Mouse (Mus musculus): ENCODE data around the gene Ank2.

The Ank2 gene

GRCm38 (mm10) chr3:126977399-126977798 is 521.8 kb downstream of the Ank2 start:
- DNase-seq (ENCODE audit: low spot score), result no peak

GRCm38 (mm10) chr3:126976793-126977192 is 522.4 kb downstream of the Ank2 start:
- DNase-seq (ENCODE audit: low spot score), result no peak

DNA sequence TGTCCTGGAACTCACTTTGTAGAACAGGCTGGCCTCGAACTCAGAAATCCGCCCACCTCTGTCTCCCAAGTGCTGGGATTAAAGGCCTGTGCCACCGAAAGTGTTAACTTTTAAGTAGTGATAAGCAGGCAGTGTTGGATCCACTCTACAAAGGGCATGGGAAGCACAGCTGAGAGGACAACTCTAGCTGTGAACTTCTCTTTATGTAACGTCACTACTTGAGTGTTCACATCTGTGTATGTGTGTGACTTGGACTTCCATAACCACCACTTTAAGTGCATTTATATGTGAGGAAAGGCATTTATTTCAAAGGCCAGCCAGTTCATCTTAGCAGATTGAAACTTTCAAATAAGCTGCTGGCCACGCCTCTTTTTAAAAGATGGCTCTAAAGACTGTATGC is 523.7 kb downstream of the Ank2 start:
- DNase-seq (ENCODE audit: low spot score), result no peak

DNA sequence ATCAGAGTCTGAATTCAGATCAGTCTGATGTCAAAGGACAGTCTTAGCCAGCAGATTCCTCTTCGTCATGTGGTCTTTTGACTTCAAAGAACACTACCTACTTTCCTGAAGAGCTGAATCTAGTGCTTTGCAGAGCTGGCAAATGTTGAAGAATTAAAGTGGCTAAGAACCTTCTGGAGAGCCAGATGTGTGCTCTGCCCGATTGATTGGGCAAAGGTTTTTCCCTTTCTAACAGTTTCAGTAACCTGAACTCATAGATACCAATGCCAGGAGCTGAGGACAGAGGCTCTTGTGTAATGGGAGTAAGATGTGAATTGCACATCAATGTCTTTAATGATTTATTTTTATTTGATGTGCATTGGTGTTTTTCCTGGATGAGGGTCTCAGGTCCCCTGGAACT is 525.6 kb downstream of the Ank2 start:
- no peak for DNase-seq (ENCODE audit: low spot score)

DNA sequence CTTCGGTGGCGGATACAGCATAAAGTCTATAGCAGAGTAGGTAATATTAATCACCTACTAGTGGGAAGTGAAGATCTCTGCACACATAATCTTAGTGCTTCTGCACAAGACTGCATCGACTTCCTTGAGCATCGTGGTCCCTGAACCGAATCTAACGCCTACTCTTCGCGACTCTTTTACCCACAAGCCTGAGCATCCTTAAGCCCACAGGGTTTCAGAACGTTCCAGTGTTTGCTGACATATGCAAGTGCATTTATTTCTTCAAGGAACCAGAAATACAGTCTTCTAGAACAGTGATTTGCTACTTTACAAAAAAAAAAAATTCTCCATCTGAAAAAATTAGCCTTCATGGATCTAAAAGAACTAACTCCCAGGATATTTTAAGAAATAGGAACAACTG is 527.6 kb downstream of the Ank2 start:
- no peak for DNase-seq (ENCODE audit: low spot score)

- no peak for DNase-seq (ENCODE audit: low spot score)
Measured at GRCm38 (mm10) chr3:126968721-126969120, 530.4 kb downstream of the Ank2 start.

DNA sequence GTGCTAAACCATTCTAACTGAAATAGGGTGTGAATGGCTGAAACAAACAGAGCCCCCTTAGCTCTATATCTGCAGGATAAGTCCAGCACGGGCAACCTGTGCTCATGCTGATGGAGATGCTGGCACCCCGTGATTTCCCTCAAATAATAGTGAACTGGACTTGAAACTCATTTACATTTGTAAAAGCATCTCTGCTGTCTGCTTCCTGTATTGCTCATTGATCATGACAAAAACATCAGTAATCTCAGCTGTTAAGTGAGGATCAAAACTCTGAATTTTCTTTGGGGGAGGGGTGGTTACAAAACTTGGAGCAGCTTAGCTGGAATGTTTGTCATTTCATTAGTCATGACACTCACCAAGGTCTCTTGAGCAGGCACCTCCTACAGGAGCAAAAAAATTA is 533.4 kb downstream of the Ank2 start:
- no peak for DNase-seq (ENCODE audit: low spot score)

DNA sequence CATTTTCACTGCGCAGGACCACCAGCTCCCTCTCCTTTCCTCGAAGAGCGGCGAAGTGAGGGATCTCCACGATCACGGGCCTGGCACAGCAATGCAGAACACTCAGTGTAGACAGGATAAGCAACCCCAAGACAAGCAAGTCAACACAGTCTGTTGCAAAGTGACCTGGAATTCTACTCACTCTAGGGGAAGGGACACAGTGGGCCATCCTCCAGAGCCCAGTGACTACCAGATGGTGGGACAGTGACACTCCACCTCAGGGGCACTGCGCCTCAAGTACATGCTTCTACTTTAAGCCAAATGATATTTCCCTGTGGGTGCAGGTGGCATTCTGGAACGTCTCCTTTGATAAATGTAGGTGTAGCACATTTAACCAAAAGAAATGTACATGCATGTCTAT is 536.8 kb downstream of the Ank2 start:
- DNase-seq (ENCODE audit: low spot score), result no peak

- DNase-seq (ENCODE audit: low spot score), result no peak
Measured at GRCm38 (mm10) chr3:126952698-126953097, 546.5 kb downstream of the Ank2 start.

GRCm38 (mm10) chr3:126946591-126946990 is 552.6 kb downstream of the Ank2 start:
- DNase-seq (ENCODE audit: low spot score), result no peak

- DNase-seq (ENCODE audit: low spot score), result no peak
Measured at GRCm38 (mm10) chr3:126944838-126945237, 554.3 kb downstream of the Ank2 start.

DNA sequence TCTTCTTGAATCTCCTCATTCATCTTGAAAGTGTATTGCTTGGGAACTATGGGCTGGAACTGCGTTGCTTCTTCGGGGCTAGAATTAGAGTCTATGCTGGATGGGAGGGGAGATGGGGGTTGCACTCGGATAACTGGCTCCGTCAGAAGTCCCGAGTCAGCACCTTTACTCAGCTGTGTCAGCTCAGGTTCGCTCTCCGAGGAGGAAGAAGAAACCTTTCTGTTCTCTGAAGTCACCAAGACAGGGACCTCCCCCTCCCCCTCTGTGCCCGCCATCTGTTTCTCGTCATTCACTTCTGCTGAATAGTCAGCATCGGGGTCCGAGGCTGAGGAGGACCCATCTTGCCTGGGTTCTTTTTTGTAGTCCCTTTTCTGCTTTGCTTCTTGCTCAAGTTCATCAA is 555.1 kb downstream of the Ank2 start:
- no peak for DNase-seq (ENCODE audit: low spot score)

DNA sequence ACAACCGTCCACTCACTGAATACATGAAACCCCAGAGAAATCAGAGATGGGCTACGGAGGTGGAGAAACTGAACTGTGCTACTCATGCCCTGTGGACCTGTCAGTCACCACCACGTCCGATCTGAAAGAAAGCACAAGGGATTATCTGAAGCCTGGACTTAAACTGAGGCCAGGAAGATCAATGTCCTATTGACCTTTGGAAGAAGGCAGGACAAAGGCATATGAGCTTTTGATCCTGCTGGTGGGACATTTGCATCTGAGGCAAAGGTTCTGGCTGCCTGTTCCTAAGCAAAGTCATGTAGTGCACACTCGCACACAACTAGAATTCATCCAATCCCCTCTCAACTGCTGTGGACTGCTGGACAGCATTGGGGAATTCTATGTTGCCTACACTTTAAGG is 558.7 kb downstream of the Ank2 start:
- no peak for DNase-seq (ENCODE audit: low spot score)

- DNase-seq (ENCODE audit: low spot score), result no peak
Measured at GRCm38 (mm10) chr3:126931884-126932506, 567.2 kb downstream of the Ank2 start.

DNA sequence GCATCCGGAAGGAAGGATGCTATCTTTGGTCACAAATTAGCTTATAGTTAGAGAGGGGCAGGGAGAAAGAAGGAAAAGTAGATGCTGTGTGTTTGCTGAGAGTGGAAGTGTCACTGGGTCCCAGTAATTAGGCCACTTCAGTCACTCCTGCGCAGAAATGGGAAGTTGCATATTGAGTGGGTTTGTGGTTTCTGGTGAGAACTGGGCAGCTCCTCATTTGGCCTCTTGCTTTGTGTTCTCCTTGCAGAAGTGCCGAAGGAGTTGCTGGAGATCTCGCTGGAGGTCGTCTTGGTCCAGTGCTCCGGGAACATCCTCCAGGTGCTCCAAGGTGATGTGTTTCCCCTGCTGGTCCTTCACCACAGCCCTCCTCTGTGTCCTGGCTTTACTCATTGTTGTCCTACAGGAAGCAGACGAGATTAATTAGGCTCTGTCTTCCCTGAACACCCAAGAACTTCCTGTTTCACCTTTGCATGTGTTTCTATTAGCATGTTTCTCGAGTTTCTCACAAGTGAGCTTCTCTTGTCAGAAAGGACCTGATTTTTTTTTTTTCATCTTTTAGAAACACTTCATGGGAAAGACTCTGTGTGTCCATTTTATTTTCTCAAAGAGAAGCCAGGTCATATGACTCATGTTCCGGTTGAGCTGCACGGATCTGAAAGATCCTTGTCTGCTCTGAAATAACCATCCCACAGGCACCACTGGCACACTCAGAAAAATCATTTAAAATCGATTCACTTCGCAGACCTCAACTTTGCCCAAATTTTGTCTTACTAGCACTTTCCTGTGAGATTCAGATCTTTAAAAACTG is 575.4 kb downstream of the Ank2 start:
- no peak for DNase-seq (ENCODE audit: low spot score)

GRCm38 (mm10) chr3:126921941-126922340 is 577.2 kb downstream of the Ank2 start:
- DNase-seq (ENCODE audit: low spot score), result no peak

DNA sequence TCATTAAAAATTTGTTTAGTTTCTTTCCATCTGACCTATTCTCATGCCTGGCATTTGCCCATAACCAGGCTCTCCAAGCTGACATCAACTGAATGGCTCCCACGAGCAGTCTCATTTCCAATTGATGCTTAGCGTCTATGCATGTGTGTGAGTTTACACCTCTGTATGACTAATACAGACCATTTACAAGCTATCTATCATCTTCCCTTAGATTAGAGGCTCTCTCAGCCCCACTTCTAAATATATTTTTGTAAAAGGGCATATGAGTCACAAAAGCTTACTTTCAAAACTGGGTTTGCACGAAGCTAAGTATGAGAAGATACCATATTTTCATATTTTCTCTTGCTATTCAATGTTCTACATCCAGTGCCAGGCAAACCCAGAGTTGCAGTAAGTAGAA is 578.9 kb downstream of the Ank2 start:
- DNase-seq (ENCODE audit: low spot score), result no peak

DNA sequence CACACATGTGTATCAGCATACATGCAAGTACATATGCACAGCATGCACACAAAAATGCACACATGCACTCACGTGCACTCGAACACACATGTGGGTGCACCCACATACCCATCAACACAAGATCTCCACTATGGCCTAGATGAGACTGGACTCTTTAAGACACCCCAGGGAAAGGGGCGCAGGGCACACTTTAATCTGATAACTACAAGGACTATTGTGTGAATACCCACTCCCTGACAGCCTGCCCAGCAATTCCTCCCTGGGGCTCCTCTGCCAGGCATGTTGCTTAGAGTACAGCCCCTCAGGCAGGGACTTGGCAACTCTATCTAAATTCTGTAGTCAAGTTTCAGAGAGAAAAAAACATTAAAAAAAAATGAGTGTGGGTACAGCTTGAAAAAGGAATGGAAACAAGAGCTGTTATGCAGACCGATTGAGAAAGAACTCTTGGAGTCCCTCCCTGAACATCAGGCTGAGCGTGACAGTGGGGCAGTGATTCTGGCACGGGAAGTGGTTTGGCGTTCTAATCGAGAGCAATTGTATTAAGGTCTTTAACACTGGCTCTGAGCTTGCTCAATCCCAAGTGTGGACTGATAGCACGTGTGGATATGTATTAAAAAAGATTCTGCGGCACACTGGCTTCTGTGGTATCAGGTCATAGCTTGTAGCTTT is 580.2 kb downstream of the Ank2 start:
- peak; percentile 40 for DNase-seq (ENCODE audit: low spot score)

DNA sequence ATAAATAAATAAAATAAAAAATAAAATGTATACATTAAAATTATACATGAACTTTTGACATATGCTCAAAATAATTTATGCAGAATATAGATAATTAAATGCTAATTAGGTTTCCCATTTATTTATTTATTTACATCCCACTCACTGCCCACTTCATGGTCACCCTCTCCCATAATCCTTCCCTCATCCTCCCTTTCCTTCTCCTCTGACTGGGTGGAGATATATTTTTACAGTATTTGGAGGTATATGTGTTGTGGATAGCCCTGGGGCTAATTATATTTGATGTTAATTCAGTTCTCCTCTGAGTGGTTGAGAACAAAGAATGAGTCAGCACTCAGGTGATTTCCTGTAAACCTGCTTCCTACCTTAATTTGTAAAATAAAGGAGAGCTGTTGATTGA is 582.8 kb downstream of the Ank2 start:
- no peak for DNase-seq (ENCODE audit: low spot score)

- peak; percentile 45 for DNase-seq (ENCODE audit: low spot score)
Measured at GRCm38 (mm10) chr3:126903543-126903942, 595.6 kb downstream of the Ank2 start.

DNA sequence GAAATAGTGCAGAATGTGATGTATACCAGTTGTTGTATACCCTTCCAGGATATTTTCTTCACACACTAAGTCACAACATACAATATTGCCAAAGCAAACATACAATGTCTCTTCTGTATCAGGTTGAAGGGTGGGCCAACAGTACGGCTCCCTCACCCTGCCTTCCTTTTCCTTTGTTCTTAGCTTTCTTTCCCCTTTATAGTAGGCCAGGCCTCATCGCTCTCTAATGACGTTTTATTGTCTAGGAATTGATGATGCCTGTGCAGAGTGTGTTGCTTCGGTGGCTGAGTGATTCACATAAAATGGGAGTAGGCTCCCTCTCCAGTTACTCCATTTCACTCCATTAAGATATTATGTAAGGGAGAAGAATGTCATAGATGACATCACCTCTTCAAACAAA is 612.5 kb downstream of the Ank2 start:
- no peak for DNase-seq (ENCODE audit: low spot score)

DNA sequence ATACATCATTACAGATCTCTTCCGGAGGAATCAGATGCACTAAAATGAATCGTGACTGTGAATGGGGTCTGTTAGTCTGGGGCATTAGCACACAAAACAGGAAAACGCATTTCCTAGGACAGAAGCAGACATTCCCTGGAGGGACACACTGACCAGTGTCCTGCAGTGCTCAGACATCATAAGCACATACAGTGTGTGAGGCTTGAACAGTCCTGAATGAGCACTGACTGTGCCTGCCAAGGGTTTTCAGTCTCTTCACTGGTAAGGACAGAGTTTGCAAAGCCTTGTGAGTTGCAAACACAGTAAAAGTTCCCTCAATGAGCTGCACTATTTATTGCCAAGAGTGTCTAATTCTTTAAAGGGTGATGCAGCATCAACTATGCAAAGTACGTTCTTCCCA is 613.1 kb downstream of the Ank2 start:
- DNase-seq (ENCODE audit: low spot score), result no peak

DNA sequence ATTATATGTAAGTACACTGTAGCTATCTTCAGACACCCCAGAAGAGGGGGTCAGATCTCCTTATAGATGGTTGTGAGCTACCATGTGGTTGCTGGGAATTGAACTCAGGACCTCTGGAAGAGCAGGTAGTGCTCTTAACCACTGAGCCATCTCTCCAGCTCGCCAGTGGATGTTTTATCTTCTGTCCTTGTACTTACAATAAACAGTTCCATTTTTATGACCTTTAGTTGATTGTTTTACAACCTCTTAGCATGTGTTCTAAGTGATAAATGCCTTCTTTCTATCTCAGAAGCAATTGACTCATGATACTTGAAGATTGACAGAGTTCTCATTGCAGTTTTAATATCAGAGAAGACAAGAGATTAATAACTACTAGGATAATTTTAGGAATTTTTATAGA is 620.9 kb downstream of the Ank2 start:
- no peak for DNase-seq (ENCODE audit: low spot score)

Measured in lung, postnatal 25 days (tissue).